Mouse (Mus musculus) heart, adult 2 months (tissue): ENCODE results near the gene Dynlt1f.
"Not testable (repeated sequence)": the region's sequence is repeated elsewhere in the genome, so short reads cannot be mapped to it uniquely, and the experiment has no call there.

Experiments used
- CTCF ChIP-seq: fragments of 200-600 bp; IDR thresholded peaks from 2 replicates; pipeline ENCODE4 v1.8.1; 2022; ENCODE audit warnings: antibody characterized with exemption, mild to moderate bottlenecking, moderate library complexity
- POLR2A ChIP-seq: fragments of 200-500 bp; IDR thresholded peaks from 2 replicates; pipeline ENCODE4 v1.6.1; 2011; ENCODE audit warnings: mild to moderate bottlenecking, low read depth, low read length, control low read depth; ENCODE audit not compliant: insufficient read depth

DNA sequence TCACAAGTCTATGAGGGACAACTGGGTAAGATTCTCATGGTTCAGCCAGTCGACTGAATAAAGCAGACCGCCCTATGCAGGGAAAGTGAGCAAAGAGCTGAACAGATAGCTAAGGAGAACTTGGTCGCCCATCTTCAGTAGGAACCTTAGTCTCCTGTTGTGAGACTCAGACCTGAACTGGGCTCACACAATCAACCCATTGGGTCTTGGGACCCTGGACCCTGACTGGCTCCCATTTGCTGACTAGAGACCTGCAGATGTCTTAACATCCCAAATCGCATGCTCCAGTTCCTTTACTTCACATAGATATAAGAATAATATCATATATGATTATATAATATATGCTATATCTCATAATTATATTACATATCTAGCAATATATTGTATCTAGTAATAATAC is 18.3 kb downstream of the Dynlt1f start:
- TF ChIP-seq POLR2A, CTCF: not testable (repeated sequence)
